Mouse (Mus musculus) stomach, postnatal 0 days (tissue): Measurements from ENCODE around the gene A930017K11Rik.

Experiments used
- CTCF ChIP-seq: IDR thresholded peaks from 2 replicates; pipeline ENCODE4 v1.5.1; 2016; ENCODE audit warnings: antibody characterized with exemption, low read depth, mild to moderate bottlenecking, moderate library complexity
- EP300 ChIP-seq: optimal IDR thresholded peaks from 2 replicates; pipeline ENCODE3; 2016; ENCODE audit warnings: antibody characterized with exemption

DNA sequence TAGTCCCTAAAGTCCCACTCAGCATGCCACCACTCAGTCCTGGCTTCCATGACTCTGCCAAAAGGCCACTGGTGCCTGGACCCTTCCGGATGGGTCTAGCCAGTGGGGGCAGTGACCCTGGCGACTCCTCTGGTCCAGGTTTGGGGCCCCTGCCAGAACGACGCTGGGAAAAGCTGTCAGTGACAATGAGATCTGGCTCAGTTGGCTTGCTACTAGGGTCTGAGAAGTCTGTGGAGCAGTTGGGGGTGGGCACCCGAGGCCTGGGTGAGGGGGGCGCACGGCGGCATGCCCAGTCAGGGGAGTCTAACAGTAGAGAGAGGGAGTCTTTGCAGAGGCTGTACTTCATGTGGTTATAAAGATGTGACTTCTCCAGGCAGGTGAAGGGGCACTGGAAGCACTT is 4.3 kb downstream of the A930017K11Rik start:
- TF ChIP-seq CTCF (no peak), EP300 (no peak)
